Mouse (Mus musculus): ENCODE measurements around the gene Tcf25.
"Not testable (repeated sequence)": the region's sequence is repeated elsewhere in the genome, so short reads cannot be mapped to it uniquely, and the experiment has no call there.

Gene Tcf25

GRCm38 (mm10) chr8:123428939-123429721, 55.6 kb downstream of the Tcf25 start:
- DNase-seq (ENCODE audit: low spot score in 2 of 2) = no peak

GRCm38 (mm10) chr8:123429722-123430013, 56.1 kb downstream of the Tcf25 start:
- not testable (repeated sequence) for DNase-seq (ENCODE audit: low spot score in 2 of 2)

- DNase-seq (ENCODE audit: low spot score in 2 of 2) = not testable (repeated sequence)
Measured at GRCm38 (mm10) chr8:123430936-123431335, 57.4 kb downstream of the Tcf25 start.

DNA sequence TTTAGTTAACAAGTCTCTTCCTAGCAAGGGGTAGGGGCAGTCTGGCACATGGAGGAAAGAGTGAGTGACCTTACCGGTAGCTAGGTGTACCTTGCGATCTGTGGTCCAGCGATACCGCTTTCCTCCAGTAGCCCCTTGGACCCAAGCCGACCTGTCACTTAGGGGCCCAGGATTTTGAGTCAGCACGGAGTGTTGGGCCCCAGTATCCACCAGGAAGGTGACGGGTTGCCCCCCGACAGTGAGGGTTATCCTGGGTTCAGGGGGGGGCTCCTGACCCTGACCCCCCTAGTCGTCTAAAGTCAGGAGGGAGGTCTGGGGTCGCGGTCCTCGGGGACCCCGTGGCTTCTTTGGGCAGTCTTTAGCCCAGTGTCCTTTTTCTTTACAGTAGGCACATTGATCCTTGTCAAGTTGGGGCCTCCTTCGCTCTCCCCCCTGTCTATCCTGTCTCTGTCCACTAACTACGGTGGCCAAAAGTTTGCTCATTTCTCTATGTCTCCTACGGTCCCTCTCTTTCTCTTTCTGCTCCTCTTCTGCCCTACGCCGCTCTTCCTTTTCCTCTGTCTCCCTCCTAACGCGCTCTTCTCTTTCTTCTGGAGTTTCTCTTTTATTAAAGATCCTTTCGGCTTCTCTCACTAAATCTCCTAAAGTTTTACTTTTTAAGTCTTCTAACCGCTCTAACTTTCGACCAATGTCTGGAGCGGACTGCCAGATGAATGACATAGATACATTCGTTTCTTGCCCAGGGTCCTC, 58.2 kb downstream of the Tcf25 start:
- DNase-seq (ENCODE audit: low spot score in 2 of 2) = no peak

DNA sequence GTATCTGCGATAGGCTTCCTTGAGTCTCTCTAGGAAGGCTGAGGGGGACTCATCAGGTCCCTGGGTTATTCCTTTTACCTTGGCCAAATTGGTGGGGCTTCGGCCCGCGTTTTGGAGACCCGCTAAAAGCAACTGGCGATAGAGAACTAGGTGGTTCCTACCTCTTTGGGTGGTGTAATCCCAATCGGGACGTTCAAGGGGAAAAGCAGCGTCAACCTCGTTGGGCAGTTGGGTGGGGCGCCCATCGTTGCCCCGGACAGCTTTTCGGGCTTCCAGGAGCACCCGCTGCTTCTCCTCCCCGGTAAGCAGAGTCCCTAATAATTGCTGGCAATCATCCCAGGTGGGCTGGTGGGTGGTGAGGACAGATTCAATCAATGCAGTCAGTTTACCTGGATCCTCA, 58.8 kb downstream of the Tcf25 start:
- DNase-seq (ENCODE audit: low spot score in 2 of 2) = no peak

DNA sequence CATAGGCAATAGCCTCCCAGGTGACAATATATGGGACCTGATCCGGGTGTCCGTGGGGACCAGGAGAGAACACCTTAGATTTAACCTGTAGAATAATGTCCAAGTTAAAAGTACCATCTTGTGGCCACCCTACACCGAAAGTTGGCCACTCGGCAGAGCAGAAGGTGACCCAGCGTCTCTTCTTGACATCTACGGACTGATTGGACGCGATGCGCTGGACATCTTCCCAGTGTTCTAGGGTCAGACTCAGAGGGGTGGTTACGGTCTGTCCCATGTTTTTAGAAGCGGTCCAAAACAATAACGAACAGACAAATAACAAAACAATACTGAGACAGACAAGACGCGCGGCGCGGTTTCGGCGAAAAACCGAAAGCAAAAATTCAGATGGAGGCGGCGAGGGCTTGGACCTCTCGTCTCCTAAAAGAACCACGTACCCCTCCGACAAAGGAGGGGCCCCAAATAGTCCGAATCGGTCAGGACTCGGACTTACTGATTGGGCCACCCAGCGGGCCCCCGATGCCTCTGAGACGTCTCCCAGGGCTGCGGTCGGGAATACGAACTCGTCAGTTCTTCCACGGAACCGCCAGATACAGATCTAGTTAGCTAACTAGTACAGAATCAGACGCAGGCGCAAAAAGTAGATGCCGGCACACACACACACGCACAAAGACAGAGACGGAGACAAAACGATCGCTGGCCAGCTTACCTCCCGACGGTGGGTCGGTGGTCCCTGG, 59.9 kb downstream of the Tcf25 start:
- not testable (repeated sequence) for DNase-seq (ENCODE audit: low spot score in 2 of 2)

DNA sequence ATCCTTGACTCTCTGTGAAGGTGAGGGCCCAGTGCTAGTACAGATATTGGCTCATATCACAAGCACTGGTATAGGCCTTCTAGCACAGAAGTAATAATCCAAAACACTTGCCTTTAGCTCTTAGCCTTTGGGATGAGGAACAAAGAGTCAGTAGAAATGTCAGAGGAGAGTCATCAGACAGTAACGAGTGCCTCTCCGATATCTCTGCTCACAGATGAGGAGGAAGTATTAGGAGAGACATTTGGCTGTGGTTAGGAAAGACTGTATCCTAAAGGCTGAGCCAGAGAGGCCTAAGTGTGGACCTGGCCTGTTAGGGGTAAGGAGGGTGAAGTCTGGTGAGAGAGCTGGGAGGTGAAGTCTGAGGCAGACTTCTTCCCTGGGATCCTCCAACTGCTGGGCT, 68.2 kb downstream of the Tcf25 start:
- DNase-seq (ENCODE audit: low spot score in 2 of 2) = no peak

GRCm38 (mm10) chr8:123442351-123442750, 68.8 kb downstream of the Tcf25 start:
- DNase-seq (ENCODE audit: low spot score in 2 of 2) = no peak

DNA sequence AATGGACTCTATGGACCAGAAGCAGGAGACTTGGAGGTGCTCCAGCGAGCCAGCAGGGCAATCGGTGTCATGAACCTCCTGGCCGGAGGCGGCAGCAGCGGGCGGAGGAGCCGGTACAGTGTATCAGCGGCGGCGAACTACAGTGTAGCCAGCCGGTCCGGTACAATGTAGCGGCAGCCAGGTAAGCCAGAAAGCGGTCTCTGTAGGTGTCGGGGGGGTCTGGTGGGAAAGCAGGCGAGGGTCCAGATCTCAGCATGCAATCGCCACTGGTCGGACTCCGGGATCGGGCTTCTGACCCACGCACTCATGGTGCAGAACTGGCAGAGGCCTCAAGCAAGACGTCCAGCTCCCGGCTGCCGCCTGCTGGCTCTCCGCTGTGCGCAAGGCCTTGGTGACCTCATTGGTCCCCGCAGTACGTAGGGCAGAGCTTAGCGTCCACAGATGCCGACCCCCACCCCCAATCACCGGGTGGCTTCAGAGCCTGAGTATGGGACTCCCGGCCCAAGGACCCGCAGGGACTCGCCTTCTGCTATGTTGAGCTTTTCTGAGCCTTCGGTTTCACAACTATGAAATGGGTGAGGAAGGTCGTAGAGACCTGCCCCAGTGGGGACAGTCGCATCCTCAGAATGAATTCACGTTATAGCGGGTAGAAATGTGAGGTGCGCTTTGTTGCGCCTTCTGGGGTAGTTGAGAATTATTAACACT, 69.5 kb downstream of the Tcf25 start:
- DNase-seq (ENCODE audit: low spot score in 2 of 2) = peak; percentile 86 to 87

DNA sequence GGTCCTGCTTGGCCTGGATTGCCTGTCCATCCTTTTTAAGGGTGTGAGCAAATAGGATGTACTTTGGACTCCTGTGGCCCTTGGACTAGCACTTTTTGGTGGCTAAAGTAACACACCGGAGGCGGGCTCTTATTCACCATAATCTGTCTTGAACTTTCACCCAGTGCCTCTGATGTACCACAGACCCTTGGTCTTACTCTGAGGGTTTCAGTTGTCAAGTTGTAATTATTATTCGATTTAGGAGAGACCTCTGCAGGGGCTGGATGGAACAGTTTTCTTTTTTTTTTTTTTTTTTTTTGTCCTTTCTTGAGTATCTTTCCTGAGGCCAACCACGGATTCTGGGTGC, 70.0 kb downstream of the Tcf25 start:
- no peak for DNase-seq (ENCODE audit: low spot score in 2 of 2)

GRCm38 (mm10) chr8:123444131-123444530, 70.6 kb downstream of the Tcf25 start:
- no peak for DNase-seq (ENCODE audit: low spot score in 2 of 2)

GRCm38 (mm10) chr8:123445981-123446380, 72.4 kb downstream of the Tcf25 start:
- no peak for DNase-seq (ENCODE audit: low spot score in 2 of 2)

DNA sequence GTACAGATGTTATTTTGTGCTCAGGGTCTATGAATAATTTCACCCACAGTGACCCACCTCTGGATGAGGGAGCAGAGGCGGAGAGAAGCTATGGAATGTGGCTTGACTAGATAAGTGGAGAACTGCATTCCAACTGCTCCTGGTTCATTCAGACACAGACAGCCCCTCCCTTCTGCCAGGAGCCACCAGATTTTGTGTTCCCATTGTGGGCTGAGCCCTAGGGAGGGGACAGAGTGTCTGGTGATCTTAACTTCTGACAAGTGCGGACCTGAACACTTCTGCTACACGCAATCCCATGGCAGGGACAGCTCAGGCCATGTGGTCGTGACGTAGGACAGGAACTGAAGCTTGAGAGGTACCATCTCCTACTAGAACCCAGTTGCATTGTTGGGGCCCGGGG, 73.2 kb downstream of the Tcf25 start:
- DNase-seq (ENCODE audit: low spot score in 2 of 2) = no peak

GRCm38 (mm10) chr8:123450783-123451182, 77.2 kb downstream of the Tcf25 start:
- DNase-seq (ENCODE audit: low spot score in 2 of 2) = no peak

- not testable (repeated sequence) for DNase-seq (ENCODE audit: low spot score in 2 of 2)
Measured at GRCm38 (mm10) chr8:123451747-123452146, 78.2 kb downstream of the Tcf25 start.

DNA sequence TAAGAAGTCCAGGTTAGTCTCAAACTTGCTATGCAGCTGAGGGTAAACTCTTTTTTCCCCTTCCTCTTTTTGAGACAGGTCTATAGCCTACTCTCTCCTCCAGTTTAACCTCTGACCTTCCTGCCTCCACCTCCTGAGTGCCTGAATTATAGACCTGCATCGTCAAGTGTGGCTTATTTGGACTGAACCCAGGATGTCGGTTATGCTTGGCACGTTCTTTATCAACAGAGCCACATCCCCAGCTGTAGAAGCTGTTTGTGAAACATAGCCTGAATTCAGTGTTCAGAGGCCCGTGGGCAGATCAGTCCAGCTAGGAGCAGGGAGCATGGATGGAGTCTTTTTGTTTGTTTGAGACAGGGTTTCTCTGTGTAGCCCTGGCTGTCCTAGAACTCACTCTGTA, 78.6 kb downstream of the Tcf25 start:
- no peak for DNase-seq (ENCODE audit: low spot score in 2 of 2)

DNA sequence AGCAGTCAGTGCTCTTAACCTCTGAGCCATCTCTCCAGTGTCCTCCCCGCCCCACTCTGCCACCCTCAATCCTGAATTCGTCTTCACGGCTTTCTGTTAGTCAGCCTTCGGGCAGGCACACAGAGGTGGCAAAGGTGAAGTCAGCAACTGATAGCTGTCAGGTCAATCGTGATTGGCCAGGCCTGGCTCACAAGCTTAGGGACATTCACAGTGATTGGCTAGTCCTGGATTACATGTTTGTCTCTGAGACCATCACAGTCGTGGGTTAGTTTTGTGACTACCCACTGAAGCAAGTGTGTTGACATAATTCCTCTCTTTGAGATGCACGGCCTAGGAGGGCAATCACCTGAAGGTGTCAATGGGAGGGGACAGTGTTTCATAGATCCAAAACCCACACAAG, 79.7 kb downstream of the Tcf25 start:
- no peak for DNase-seq (ENCODE audit: low spot score in 2 of 2)
